Mouse (Mus musculus) ES-Bruce4 (cell line): ENCODE results near the gene Gm38100. TPM values are rescaled to one million over a fixed set of nuclear protein-coding genes. Genes with fewer than 3 reads are reported as not detected.

Experiments used
- H3K27ac ChIP-seq: 2 replicates; pipeline ENCODE4 v1.5.1; 2012; ENCODE audit warnings: low read length, inconsistent platforms; ENCODE audit not compliant: insufficient read depth
- H3K27me3 ChIP-seq: 2 replicates; pipeline ENCODE4 v1.6.1; 2012; ENCODE audit warnings: mild to moderate bottlenecking, low read length, inconsistent platforms; ENCODE audit not compliant: control insufficient read depth, poor library complexity, insufficient read depth, severe bottlenecking
- H3K36me3 ChIP-seq: 2 replicates; pipeline ENCODE4 v1.6.1; 2012; ENCODE audit warnings: inconsistent platforms, mild to moderate bottlenecking, low read length, moderate library complexity; ENCODE audit not compliant: control insufficient read depth, poor library complexity, insufficient read depth, severe bottlenecking
- H3K4me1 ChIP-seq: one replicate; pipeline ENCODE4 v1.8.1; 2011; ENCODE audit warnings: low read length; ENCODE audit not compliant: control insufficient read depth, insufficient read depth
- H3K4me3 ChIP-seq: 2 replicates; pipeline ENCODE4 v1.5.1; 2011; ENCODE audit warnings: low read depth, mild to moderate bottlenecking, low read length
- H3K9ac ChIP-seq: 2 replicates; pipeline ENCODE4 v1.6.1; 2012; ENCODE audit warnings: low read depth, mild to moderate bottlenecking, inconsistent platforms; ENCODE audit not compliant: poor library complexity, severe bottlenecking
- H3K9me3 ChIP-seq: replicated peaks from 2 replicates; pipeline ENCODE4 v1.6.1; 2012; ENCODE audit warnings: mild to moderate bottlenecking, low read length, inconsistent platforms; ENCODE audit not compliant: control insufficient read depth, poor library complexity, insufficient read depth, severe bottlenecking
- CTCF ChIP-seq: IDR thresholded peaks from one replicate; pipeline ENCODE4 v1.8.1; 2011; ENCODE audit warnings: low read depth, low read length
- EP300 ChIP-seq: IDR thresholded peaks from 2 replicates; pipeline ENCODE4 v1.6.1; 2011; ENCODE audit warnings: low read depth, low read length; ENCODE audit not compliant: insufficient read depth
- POLR2A ChIP-seq: IDR thresholded peaks from one replicate; pipeline ENCODE4 v1.8.1; 2011; ENCODE audit warnings: low read length; ENCODE audit not compliant: insufficient read depth
- polyA plus RNA-seq: library from polyadenylated mRNA; stranded (reverse); fragments of >200 nt; gene quantifications from 2 replicates; pipeline ENCODE4 v1.2.4, GENCODE M21; 2011; ENCODE audit warnings: low read depth; ENCODE audit not compliant: missing spikeins, insufficient read depth, insufficient read length

Gene Gm38100
- polyA plus RNA-seq, 1 experiment, result 0.55 TPM

DNA sequence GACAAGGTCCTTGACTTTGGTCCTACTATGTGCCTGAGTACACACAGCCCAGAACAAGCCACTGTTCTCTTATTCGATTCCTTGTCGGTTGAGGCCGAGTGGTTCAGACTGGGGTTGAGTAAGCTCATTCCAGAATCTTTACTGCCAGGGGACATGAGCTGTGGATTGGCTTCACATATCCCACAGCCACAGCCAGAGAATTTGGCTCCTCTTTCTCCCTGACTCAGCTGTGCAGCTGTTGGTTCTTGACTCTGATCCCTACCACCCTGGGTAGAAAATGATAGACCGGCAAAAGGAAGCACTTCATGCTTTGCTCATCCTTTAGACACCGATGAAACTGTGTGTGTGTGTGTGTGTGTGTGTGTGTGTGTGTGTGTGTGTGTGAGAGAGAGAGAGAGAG, 11.3 kb downstream of the Gm38100 start:
- H3K27me3 ChIP-seq, result no peaks in the 10 kb centered on the region
- no peaks in the 10 kb centered on the region for H3K36me3 ChIP-seq
- no peaks in the 10 kb centered on the region for H3K9me3 ChIP-seq
- no peak overlapping the region for H3K27ac ChIP-seq
- TF ChIP-seq CTCF (no peak), EP300 (no peak), POLR2A (no peak)
- no peak overlapping the region for H3K4me3 ChIP-seq
- H3K4me1 ChIP-seq, result no peaks in the 10 kb centered on the region
- H3K9ac ChIP-seq, result no peak overlapping the region

DNA sequence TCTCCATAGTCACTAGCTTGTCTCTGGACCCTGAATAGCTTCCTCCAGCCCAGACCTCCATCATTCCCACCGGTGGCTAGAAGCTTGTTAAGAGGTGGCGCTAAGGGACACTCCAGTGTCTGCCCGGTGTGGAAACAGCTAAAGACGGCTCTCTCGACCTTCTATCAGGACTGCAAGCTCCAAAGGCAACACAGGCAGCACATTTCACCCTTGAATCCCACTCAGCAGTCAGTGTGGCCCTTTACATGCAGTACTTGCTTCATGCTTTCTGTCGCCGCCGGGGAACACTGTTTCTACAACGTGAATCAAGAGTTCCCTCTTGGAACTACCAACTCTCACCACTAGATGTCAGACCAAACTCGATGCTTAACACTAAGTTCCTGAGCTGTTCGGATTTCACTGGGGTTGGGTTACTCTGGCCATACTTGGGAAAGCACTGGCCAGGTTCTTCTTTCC, 16.2 kb downstream of the Gm38100 start:
- Histone ChIP-seq H3K4me3 (no peak overlapping the region), H3K27me3 (no peaks in the 10 kb centered on the region), H3K9ac (no peak overlapping the region), H3K9me3 (no peaks in the 10 kb centered on the region), H3K4me1 (no peaks in the 10 kb centered on the region), H3K36me3 (no peaks in the 10 kb centered on the region), H3K27ac (no peak overlapping the region)
- TF ChIP-seq CTCF (no peak), POLR2A (no peak), EP300 (no peak)

DNA sequence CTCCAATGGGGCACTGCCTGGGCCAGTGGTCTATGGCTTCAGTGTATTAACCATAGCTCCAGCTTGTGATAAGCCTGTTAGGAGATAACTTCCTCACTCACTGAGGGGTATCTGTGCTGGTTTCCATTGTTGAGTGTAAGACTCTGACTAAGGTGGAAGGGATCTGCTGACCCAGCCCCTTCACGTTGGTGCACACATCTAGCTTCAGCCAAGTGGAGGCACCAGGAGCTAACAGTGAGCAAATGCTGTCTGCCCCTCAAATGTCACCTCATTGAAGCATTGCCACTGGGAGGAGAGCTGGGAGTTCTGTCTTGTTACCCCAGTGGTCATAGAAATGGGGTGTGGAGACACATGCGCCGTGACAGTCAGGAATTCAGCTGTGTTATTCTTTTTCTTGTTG, 18.6 kb downstream of the Gm38100 start:
- no peaks in the 10 kb centered on the region for H3K36me3 ChIP-seq
- H3K9me3 ChIP-seq, result no peaks in the 10 kb centered on the region
- no peak overlapping the region for H3K9ac ChIP-seq
- no peak overlapping the region for H3K4me3 ChIP-seq
- no peak overlapping the region for H3K27ac ChIP-seq
- H3K27me3 ChIP-seq, result no peaks in the 10 kb centered on the region
- no peaks in the 10 kb centered on the region for H3K4me1 ChIP-seq
- TF ChIP-seq EP300 (no peak), CTCF (no peak), POLR2A (no peak)

DNA sequence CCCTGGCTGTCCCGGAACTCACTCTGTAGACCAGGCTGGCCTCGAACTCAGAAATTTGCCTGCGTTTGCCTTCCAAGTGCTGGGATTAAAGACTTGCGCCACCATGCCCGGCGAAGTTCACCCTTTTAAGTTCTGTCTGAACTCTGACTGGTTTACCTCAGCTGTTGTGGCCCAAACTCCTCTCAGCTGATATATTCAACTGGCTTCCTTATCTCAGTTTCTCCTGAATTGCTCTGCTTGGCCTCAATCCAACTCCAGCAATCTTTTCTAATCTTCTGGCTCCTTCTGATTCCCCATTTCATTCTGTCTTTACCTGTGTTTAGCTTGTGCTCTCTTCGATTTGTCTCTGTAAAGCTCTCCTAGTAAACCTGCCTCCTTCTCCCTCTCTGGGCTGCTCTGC, 23.0 kb downstream of the Gm38100 start:
- H3K4me1 ChIP-seq, result no peaks in the 10 kb centered on the region
- no peak overlapping the region for H3K27ac ChIP-seq
- TF ChIP-seq CTCF (no peak), EP300 (no peak), POLR2A (no peak)
- H3K27me3 ChIP-seq, result no peaks in the 10 kb centered on the region
- no peaks in the 10 kb centered on the region for H3K9me3 ChIP-seq
- H3K36me3 ChIP-seq, result no peaks in the 10 kb centered on the region
- no peak overlapping the region for H3K9ac ChIP-seq
- no peak overlapping the region for H3K4me3 ChIP-seq

DNA sequence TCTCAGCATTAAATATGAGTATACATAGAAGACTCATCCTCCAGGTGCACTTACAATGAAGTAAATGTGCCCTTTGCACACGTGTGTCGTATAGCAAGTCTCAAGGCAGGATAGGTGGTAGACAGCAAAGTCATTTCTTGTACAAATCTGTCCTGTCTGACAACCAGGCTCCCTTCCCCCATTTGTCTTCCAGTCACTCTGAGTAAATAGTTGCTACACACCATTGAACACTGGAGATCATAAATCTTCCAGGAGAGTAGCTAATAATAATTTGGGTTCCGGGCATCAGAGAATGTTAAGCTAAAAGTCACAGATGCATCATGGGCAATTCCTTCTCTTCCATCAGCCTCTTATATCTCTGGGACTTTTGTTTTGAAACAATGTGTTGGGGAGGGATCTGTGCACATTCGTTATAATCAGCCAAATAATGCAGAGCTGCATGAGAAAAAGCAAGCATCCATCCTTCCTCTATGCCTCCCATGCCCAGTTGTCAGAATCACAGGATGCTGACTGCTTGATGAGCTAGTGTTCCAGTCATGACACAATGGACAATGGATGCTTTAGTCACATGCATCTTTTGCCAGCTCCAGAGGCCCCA, 26.7 kb downstream of the Gm38100 start:
- H3K4me1 ChIP-seq, result no peaks in the 10 kb centered on the region
- no peaks in the 10 kb centered on the region for H3K9me3 ChIP-seq
- no peak overlapping the region for H3K4me3 ChIP-seq
- H3K27ac ChIP-seq, result no peak overlapping the region
- no peaks in the 10 kb centered on the region for H3K27me3 ChIP-seq
- H3K9ac ChIP-seq, result no peak overlapping the region
- TF ChIP-seq POLR2A, result no peak
- no peak for TF ChIP-seq CTCF
- no peak for TF ChIP-seq EP300
- H3K36me3 ChIP-seq, result no peaks in the 10 kb centered on the region

DNA sequence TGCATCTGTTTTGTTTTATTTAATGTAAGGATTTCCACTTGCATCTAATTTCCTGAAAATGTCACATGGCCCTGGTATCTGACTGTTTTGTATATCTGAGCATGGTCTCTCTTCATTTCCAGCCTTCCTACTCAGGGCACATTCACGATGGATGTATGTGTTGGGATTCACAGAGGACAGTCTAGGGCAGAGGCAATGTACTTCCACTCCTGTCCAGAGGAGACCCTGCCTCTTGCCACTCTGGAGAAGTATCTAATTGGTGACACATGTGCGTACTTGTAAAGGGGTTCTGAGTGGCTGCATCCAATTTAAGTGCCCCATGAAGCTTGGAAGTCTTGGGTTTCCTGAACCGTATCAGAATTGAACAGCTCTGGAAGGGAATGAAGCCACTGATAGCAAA, 30.3 kb downstream of the Gm38100 start:
- H3K4me3 ChIP-seq, result no peak overlapping the region
- H3K9ac ChIP-seq, result no peak overlapping the region
- H3K36me3 ChIP-seq, result no peaks in the 10 kb centered on the region
- TF ChIP-seq POLR2A (no peak), EP300 (no peak), CTCF (no peak)
- no peaks in the 10 kb centered on the region for H3K4me1 ChIP-seq
- H3K27me3 ChIP-seq, result no peaks in the 10 kb centered on the region
- H3K9me3 ChIP-seq, result no peaks in the 10 kb centered on the region
- H3K27ac ChIP-seq, result no peak overlapping the region

DNA sequence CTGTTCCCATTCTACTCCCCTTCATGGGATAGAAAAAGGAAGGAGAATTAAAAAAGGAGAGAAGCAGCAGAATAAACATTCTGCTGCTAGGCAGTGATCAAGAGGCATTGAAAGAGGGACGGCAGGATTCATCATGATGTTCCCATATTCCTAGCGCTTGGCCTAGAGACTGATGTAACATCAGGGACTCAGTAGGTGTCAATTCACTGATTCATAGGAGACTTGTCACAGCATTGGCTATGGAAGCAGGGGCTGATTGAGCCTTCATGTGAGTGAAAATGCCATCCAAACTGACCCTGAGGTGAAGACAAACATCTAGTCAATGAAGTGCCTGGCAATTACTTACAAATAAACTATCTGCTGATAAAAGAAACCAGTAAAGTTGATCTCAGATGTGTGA, 30.7 kb downstream of the Gm38100 start:
- H3K9ac ChIP-seq, result no peak overlapping the region
- TF ChIP-seq CTCF (no peak), POLR2A (no peak), EP300 (no peak)
- no peaks in the 10 kb centered on the region for H3K36me3 ChIP-seq
- H3K4me1 ChIP-seq, result no peaks in the 10 kb centered on the region
- no peaks in the 10 kb centered on the region for H3K27me3 ChIP-seq
- H3K4me3 ChIP-seq, result no peak overlapping the region
- H3K9me3 ChIP-seq, result no peaks in the 10 kb centered on the region
- H3K27ac ChIP-seq, result no peak overlapping the region
